Mouse (Mus musculus) erythroblast, adult 5-6 weeks (primary cell): ENCODE measurements around the gene Umodl1. TPM values are rescaled to one million over a fixed set of nuclear protein-coding genes. Genes with fewer than 3 reads are reported as not detected.

ENCODE experiments used
- ATAC-seq: replicated peaks from 2 replicates; pipeline ENCODE4 v1.8.0; 2016; ENCODE audit warnings: moderate number of reproducible peaks, mild to moderate bottlenecking, moderate TSS enrichment, inconsistent platforms; ENCODE audit not compliant: poor library complexity, low FRiP score, severe bottlenecking
- total RNA-seq, 2 experiments: library from RNA; stranded (forward) in 1 of 2; stranded (reverse) in 1 of 2; fragments of 150-400 nt in 1 of 2; fragments of 200-764, 138-1000 nt in 1 of 2; gene quantifications; 2 replicates each; pipeline versions ENCODE4 v1.2.3 to v1.2.4; 2015 to 2017; ENCODE audit warnings: low replicate concordance in 2 of 2

Umodl1 gene
- total RNA-seq (2015; ENCODE audit: low replicate concordance): not detected in 2 replicates
- total RNA-seq (2017; ENCODE audit: low replicate concordance): not detected in 2 replicates

- no peak for ATAC-seq
Measured at GRCm38 (mm10) chr17:30954340-30954739, at the start of gene Umodl1. Gene Umodl1 (plus strand): TSS chr17:30954640.

GRCm38 (mm10) chr17:30907577-30907976 lies 46.9 kb upstream of the Umodl1 start:
- ATAC-seq: no peak

- ATAC-seq: no peak
Measured at GRCm38 (mm10) chr17:30910866-30911731, 43.3 kb upstream of the Umodl1 start.

GRCm38 (mm10) chr17:30911732-30912088 lies 42.7 kb upstream of the Umodl1 start:
- ATAC-seq: no peak

- ATAC-seq: no peak
Measured at GRCm38 (mm10) chr17:30912536-30912935, 41.9 kb upstream of the Umodl1 start.

- no peak for ATAC-seq
Measured at GRCm38 (mm10) chr17:30914264-30914663, 40.2 kb upstream of the Umodl1 start.

GRCm38 (mm10) chr17:30923566-30923965 lies 30.9 kb upstream of the Umodl1 start:
- no peak for ATAC-seq

GRCm38 (mm10) chr17:30930827-30931226 lies 23.6 kb upstream of the Umodl1 start:
- no peak for ATAC-seq

- no peak for ATAC-seq
Measured at GRCm38 (mm10) chr17:30932836-30933235, 21.6 kb upstream of the Umodl1 start.

- no peak for ATAC-seq
Measured at GRCm38 (mm10) chr17:30935301-30935700, 19.1 kb upstream of the Umodl1 start.

GRCm38 (mm10) chr17:30938554-30938953 lies 15.9 kb upstream of the Umodl1 start:
- ATAC-seq: no peak

- ATAC-seq: no peak
Measured at GRCm38 (mm10) chr17:30948382-30948781, 6.1 kb upstream of the Umodl1 start.

- ATAC-seq: no peak
Measured at GRCm38 (mm10) chr17:30950780-30951179, 3.7 kb upstream of the Umodl1 start.

- ATAC-seq: no peak
Measured at GRCm38 (mm10) chr17:30951600-30951999, 2.8 kb upstream of the Umodl1 start.

- no peak for ATAC-seq
Measured at GRCm38 (mm10) chr17:30961936-30962592, 7.6 kb downstream of the Umodl1 start.

- no peak for ATAC-seq
Measured at GRCm38 (mm10) chr17:30962880-30963279, 8.4 kb downstream of the Umodl1 start.

- ATAC-seq: no peak
Measured at GRCm38 (mm10) chr17:30969983-30970382, 15.5 kb downstream of the Umodl1 start.

GRCm38 (mm10) chr17:30971877-30972276 lies 17.4 kb downstream of the Umodl1 start:
- no peak for ATAC-seq

- ATAC-seq: no peak
Measured at GRCm38 (mm10) chr17:30973332-30973731, 18.9 kb downstream of the Umodl1 start.

- ATAC-seq: no peak
Measured at GRCm38 (mm10) chr17:30977290-30977689, 22.9 kb downstream of the Umodl1 start.

GRCm38 (mm10) chr17:30978556-30978955 lies 24.1 kb downstream of the Umodl1 start:
- ATAC-seq: no peak
